Mouse (Mus musculus) midbrain, embryonic 16.5 days (tissue): ENCODE measurements at regions not wholly inside any gene's neighbourhood (a gene's known extent, or its start where the extent isn't known, plus 50 kb on each side); places are given as distances from the start of the nearest gene placed in this dataset.

Experiments
- ATAC-seq: fragments of 200-750 bp; cut with Nextera tagmentation; 2 replicates; pipeline ENCODE4 v1.8.0; 2017; ENCODE audit warnings: moderate TSS enrichment
- H3K27ac ChIP-seq: fragments of 300-500 bp; sonication (generic); 2 replicates; pipeline ENCODE4 v1.5.1; 2014; ENCODE audit warnings: mild to moderate bottlenecking, low read length, mixed read lengths
- H3K27me3 ChIP-seq: fragments of 300-500 bp; sonication (generic); 2 replicates; pipeline ENCODE4 v1.6.1; 2014; ENCODE audit warnings: low read depth, low read length, mixed read lengths; ENCODE audit not compliant: control insufficient read depth, insufficient read depth
- H3K36me3 ChIP-seq: fragments of 300-500 bp; sonication (generic); 2 replicates; pipeline ENCODE4 v1.6.1; 2014; ENCODE audit warnings: mild to moderate bottlenecking, low read length, moderate library complexity, mixed read lengths; ENCODE audit not compliant: control insufficient read depth, insufficient read depth
- H3K4me1 ChIP-seq: fragments of 300-500 bp; sonication (generic); 2 replicates; pipeline ENCODE4 v1.6.1; 2014; ENCODE audit warnings: mild to moderate bottlenecking, low read length, mixed read lengths; ENCODE audit not compliant: control insufficient read depth, insufficient read depth
- H3K4me2 ChIP-seq: fragments of 300-500 bp; sonication (generic); 2 replicates; pipeline ENCODE4 v1.6.1; 2014; ENCODE audit warnings: mild to moderate bottlenecking, low read length, mixed read lengths
- H3K4me3 ChIP-seq: fragments of 300-500 bp; sonication (generic); 2 replicates; pipeline ENCODE4 v1.5.1; 2014; ENCODE audit warnings: low read depth, mild to moderate bottlenecking, low read length, moderate library complexity, mixed read lengths
- H3K9ac ChIP-seq: fragments of 300-500 bp; sonication (generic); 2 replicates; pipeline ENCODE4 v1.6.1; 2014; ENCODE audit warnings: low read depth, low read length, mixed read lengths
- H3K9me3 ChIP-seq: fragments of 300-500 bp; sonication (generic); replicated peaks from 2 replicates; pipeline ENCODE4 v1.6.1; 2014; ENCODE audit warnings: mild to moderate bottlenecking, low read length, mixed read lengths; ENCODE audit not compliant: control insufficient read depth, poor library complexity, severe bottlenecking
- WGBS: fragments of 180-500 bp; shearing (Covaris S2); extraction: QIAGEN DNeasy Blood & Tissue Kit; methylation state at CpG from one replicate; pipeline ENCODE4 v1.1.7; 2014; 5-methylcytosine and 5-hydroxymethylcytosine counted together

DNA sequence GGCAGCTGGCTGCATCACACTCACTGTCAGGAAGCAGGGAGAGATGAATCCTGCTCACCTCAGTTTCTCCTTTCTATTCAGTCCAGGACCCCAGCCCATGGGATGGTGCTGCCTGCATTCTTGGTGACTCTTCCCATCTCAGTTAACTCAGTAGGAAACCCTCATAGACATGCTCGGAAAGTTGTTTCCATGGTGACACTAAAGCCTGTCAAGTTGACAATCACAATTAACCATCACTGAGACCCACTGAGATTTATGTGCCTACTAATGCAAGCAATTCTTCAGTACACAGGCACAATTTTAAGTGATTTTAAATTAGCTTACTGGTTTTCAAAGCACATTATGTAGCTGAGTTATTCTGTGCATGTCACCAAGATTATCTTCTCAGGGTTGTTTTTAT, 83.8 kb upstream of the Slc35f3 start:
- Histone ChIP-seq H3K4me2 (no peak overlapping the region), H3K27ac (no peak overlapping the region), H3K4me1 (no peaks in the 10 kb centered on the region), H3K4me3 (no peak overlapping the region), H3K9ac (no peak overlapping the region), H3K27me3 (no peaks in the 10 kb centered on the region), H3K36me3 (no peaks in the 10 kb centered on the region), H3K9me3 (no peaks in the 10 kb centered on the region)
- no peak for ATAC-seq
- 17% methylated on average over 1 of the region's 1 CpGs for WGBS

DNA sequence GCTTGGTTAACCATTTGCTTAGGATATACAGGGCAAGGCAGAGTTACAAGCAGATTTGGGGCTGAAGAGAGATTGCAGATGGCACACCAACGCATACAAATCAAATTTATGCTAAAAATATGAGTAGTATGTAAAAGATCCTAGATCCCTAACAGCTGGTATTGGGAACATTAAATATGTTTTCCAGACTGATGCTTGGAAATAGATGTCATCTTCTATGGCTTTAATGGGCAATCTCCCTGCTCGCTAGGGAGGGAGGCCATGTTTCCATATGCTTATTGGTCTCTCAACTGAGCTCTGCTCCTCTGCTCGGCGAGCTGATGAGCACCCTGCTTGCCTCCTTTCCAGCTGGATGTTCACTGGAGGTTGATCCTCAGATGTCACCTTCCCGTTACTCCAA, 82.0 kb upstream of the Slc35f3 start:
- ATAC-seq, result no peak
- Histone ChIP-seq H3K4me3 (no peak overlapping the region), H3K4me1 (no peaks in the 10 kb centered on the region), H3K27me3 (no peaks in the 10 kb centered on the region), H3K4me2 (no peak overlapping the region), H3K9me3 (no peaks in the 10 kb centered on the region), H3K27ac (no peak overlapping the region), H3K36me3 (no peaks in the 10 kb centered on the region), H3K9ac (no peak overlapping the region)
- 84% methylated on average over 5 of the region's 5 CpGs for WGBS

DNA sequence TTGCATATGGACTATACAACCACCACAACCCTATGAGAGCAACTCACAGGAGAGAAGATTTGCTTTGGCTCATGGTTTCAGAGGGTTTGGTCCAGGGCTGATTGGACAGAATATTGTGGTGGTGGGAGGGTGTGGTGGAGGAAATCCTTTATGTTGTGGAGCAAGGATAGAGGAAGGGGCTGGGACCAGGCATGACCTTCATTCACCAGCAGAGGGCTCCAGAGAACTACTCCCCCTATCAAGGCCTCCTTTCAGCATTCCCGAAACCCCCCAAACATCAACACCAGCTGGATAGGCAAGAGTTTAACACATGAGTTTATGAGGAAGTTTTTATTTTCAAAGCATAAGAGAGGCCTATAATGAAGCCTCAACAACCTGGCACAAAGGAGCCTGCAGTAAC, 76.7 kb upstream of the Slc35f3 start:
- H3K4me1 ChIP-seq, result no peaks in the 10 kb centered on the region
- H3K36me3 ChIP-seq, result no peaks in the 10 kb centered on the region
- H3K27me3 ChIP-seq, result no peaks in the 10 kb centered on the region
- no peak overlapping the region for H3K4me2 ChIP-seq
- H3K4me3 ChIP-seq, result no peak overlapping the region
- no peak overlapping the region for H3K9ac ChIP-seq
- 63% methylated on average over 1 of the region's 1 CpGs for WGBS
- H3K27ac ChIP-seq, result no peak overlapping the region
- ATAC-seq, result no peak
- no peaks in the 10 kb centered on the region for H3K9me3 ChIP-seq

DNA sequence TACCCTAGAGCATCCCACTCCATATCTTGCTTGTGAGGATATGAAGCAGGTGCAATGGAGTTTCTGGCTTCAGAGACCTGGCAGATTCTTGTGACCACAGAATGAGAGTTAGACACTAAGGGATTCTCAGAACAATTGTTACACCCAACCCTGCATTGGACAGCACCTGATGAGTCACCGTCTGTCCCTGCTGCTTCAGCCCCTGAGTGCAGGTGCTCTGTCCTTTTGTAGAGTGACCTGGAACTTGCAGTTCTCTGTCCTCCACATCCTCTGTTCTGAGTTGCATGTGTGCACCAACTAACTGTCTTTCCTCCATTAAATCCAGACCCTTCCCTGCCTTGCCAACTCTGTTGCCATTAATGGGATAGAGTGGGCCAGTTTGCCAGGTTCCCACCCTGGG, 66.6 kb upstream of the Slc35f3 start:
- Histone ChIP-seq H3K27ac (no peak overlapping the region), H3K27me3 (no peaks in the 10 kb centered on the region), H3K4me3 (no peak overlapping the region), H3K9me3 (no peaks in the 10 kb centered on the region), H3K4me2 (no peak overlapping the region), H3K36me3 (no peaks in the 10 kb centered on the region), H3K4me1 (no peaks in the 10 kb centered on the region), H3K9ac (no peak overlapping the region)
- no peak for ATAC-seq
- WGBS, result 84% methylated on average over 1 of the region's 1 CpGs

DNA sequence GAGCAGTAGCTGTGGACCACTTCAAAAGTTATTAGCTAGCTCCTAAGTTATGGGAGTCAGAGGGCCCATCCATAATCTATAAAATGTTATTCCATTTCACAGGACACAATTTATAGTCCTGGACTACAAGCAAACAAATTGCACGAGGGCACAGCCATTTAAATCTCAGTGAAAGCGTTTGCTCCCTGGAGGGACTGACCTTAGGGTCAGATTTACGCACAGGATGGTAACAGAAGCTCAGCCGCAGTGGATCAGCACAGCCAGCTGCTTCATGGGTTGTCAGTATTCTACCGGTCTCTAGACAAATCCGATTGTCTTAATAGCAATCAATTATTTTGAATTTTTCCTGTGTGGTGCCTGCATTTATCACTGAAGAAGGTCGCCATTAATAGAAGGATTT, 65.8 kb upstream of the Slc35f3 start:
- Histone ChIP-seq H3K27me3 (no peaks in the 10 kb centered on the region), H3K4me1 (no peaks in the 10 kb centered on the region), H3K36me3 (no peaks in the 10 kb centered on the region), H3K9me3 (no peaks in the 10 kb centered on the region), H3K4me2 (no peak overlapping the region), H3K27ac (no peak overlapping the region), H3K4me3 (no peak overlapping the region), H3K9ac (no peak overlapping the region)
- ATAC-seq, result no peak
- WGBS, result 36% methylated on average over 7 of the region's 7 CpGs

DNA sequence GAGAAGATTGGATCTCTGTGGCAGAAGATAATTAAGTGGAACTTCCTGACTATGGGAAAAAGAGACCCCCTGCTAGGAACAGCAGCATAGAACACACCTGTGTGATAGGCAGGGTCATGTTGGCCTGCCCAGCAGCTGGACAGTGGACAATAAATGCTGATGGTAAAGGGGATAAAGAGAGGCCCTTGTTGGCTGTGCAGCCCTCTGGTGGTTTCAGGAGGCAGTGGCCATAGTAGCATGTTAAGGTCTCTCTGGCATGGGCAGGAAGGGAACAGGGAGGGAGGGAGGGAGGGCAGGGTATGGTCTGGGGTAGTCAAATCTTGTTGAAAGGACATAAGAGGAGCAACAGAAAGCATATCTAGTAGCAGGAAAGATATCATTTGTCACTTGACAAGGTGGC, 58.7 kb upstream of the Slc35f3 start:
- H3K9me3 ChIP-seq, result no peaks in the 10 kb centered on the region
- no peak overlapping the region for H3K4me2 ChIP-seq
- no peaks in the 10 kb centered on the region for H3K4me1 ChIP-seq
- H3K27me3 ChIP-seq, result no peaks in the 10 kb centered on the region; the same call in 1 of the 2 replicates
- no peak overlapping the region for H3K27ac ChIP-seq
- H3K4me3 ChIP-seq, result no peak overlapping the region
- ATAC-seq, result no peak
- no peak overlapping the region for H3K9ac ChIP-seq
- H3K36me3 ChIP-seq, result no peaks in the 10 kb centered on the region

DNA sequence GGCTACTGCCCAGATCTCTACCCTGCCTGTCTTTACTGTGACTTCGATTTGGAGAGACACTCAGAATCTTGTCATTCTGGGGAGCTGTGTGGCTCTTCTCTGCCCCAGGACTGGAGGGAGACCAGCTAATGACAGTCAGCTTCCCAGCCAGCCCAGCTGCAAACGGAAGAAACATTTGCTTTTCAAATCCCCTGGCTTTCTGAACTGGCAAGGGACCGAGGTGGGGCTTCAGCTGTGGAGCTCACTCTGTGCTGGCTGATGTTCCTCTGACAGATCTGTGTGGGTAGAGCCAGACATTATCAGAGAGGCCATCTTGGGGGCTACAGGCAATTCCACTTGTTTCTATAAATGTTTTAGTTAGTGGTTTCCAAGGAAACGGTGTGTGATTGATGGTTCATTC, 54.0 kb upstream of the Slc35f3 start:
- H3K4me2 ChIP-seq, result no peak overlapping the region
- H3K27me3 ChIP-seq, result no peaks in the 10 kb centered on the region; the same call in 1 of the 2 replicates
- no peaks in the 10 kb centered on the region for H3K36me3 ChIP-seq
- no peak overlapping the region for H3K27ac ChIP-seq
- H3K4me3 ChIP-seq, result no peak overlapping the region
- WGBS, result 63% methylated on average over 4 of the region's 4 CpGs
- H3K9me3 ChIP-seq, result no peaks in the 10 kb centered on the region
- no peaks in the 10 kb centered on the region for H3K4me1 ChIP-seq
- no peak overlapping the region for H3K9ac ChIP-seq
- no peak for ATAC-seq
